Mouse (Mus musculus) megakaryocyte-erythroid progenitor cell, adult 5 weeks (primary cell): Measurements from ENCODE around the gene Wnt11. TPM values are rescaled to one million over a fixed set of nuclear protein-coding genes. Genes with fewer than 3 reads are reported as not detected.

Source experiments
- polyA plus RNA-seq: library from polyadenylated mRNA; stranded (reverse); fragments of >175 nt; gene quantifications from 2 replicates; pipeline ENCODE4 v1.2.3, GENCODE M21; 2012

Wnt11 gene
- polyA plus RNA-seq, result 1.3 and 2.0 TPM in 2 replicates

DNA sequence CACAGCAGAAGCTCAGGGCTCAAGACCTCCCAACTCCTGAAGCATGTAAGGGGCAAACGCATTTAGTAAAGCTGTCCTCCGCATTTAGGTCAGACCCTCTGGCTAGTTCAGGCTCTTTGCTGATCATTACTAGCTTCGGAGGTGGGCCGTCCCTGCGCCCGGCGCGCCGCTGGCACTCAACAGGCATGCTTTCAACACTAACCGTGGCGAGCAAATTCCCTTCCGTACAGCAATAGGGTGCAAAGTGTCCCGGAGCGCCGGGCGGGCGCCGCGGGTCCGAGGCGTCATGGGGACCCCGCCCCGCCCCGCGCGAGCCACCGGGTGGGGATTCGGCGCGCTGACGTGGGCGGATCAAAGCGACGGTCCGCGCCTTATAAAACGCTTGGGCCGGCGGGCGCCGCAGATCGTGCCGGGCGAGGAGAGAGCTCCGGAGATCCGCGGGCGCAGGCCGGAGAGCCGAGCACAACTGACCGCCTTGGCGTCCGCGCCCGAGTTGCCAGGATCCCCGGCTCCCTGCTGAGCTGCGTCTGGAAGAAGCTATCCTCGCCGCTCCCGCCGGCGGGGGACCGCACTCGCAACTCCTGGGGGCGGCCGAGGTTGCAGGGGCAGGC is at the start of gene Wnt11:
Wnt11 (plus strand) TSS at position 402 of the 611 bp plus-strand sequence.

Other genes with a start within 250 kb of the Wnt11 start
- 4.5 and 5.1 TPM in 2 replicates for gene Emsy, start 178.3 kb upstream of the Wnt11 start, polyA plus RNA-seq
- gene Thap12, start 132.0 kb upstream of the Wnt11 start, polyA plus RNA-seq, result 24.2 and 26.0 TPM in 2 replicates